9 mouse cellular contexts compared by ENCODE assay signal in genomic region chr3:3751596-3752251, GRCm38 (mm10).
DNase-seq lines count a peak whose midpoint lies in the region; ATAC-seq and TF ChIP-seq lines count a peak whose summit lies in the region.
"Had no signal": no experiment of that assay in that cellular context is flagged by ENCODE, and none has a peak within 500 bp of the region (broad histone marks: within the 10 kb centered on the region; RNA-seq: fewer than 3 reads in every experiment).

No protein-coding gene starts in this region.

- no peak for TF ChIP-seq EP300 in MEL (IDR thresholded peaks at IDR 0.05; ENCODE audit: low read depth in 1 of 2, low read length in 2 of 2)

- H3K9me3 ChIP-seq in MEL (replicated peaks; ENCODE audit: insufficient read depth, low read length): no peaks in the 10 kb centered on the region
- H3K9me3 ChIP-seq: embryonic facial prominence, embryonic 12.5 days had no signal

- H3K9ac ChIP-seq in MEL (ENCODE audit: control insufficient read depth, low read depth, low read length, poor library complexity, severe bottlenecking): no peak overlapping the region
- H3K9ac ChIP-seq: embryonic facial prominence, embryonic 12.5 days had no signal

- H3K79me2 ChIP-seq in MEL (ENCODE audit: control insufficient read depth, insufficient read depth, low read length, poor library complexity): no peaks in the 10 kb centered on the region

- no peak overlapping the region for H3K27ac ChIP-seq in layer of hippocampus, adult 2 months
- no peak overlapping the region for H3K27ac ChIP-seq in MEL (ENCODE audit: control insufficient read depth, low read depth, low read length)
- H3K27ac ChIP-seq: embryonic facial prominence, embryonic 12.5 days had no signal

- peak; percentile 88 for TF ChIP-seq RAD21 in MEL (IDR thresholded peaks at IDR 0.05; ENCODE audit: low read depth, low read length)

- no peaks in the 10 kb centered on the region for H3K36me3 ChIP-seq in MEL (ENCODE audit: control insufficient read depth in 1 of 2, insufficient read depth in 2 of 2, low read length in 2 of 2)
- H3K36me3 ChIP-seq: embryonic facial prominence, embryonic 12.5 days had no signal

- TF ChIP-seq CTCF in layer of hippocampus, adult 2 months (conservative IDR thresholded peaks at IDR 0.05): peak; percentile 91
- peak in 2 of 3 experiments; percentile 28 to 73; a peak in 3 of 6 replicates for TF ChIP-seq CTCF in MEL (IDR thresholded peaks at IDR 0.05 in 2 of 3, conservative IDR thresholded peaks at IDR 0.05 in 1 of 3; ENCODE audit: control insufficient read depth in 1 of 3, insufficient read depth in 1 of 3, low read depth in 2 of 3, low read length in 3 of 3, poor library complexity in 1 of 3, severe bottlenecking in 1 of 3)

- H3K4me3 ChIP-seq in layer of hippocampus, adult 2 months: no peak overlapping the region
- no peak overlapping the region for H3K4me3 ChIP-seq in MEL (ENCODE audit: control insufficient read depth in 1 of 2, insufficient read depth in 1 of 2, low read depth in 2 of 2, low read length in 2 of 2)
- H3K4me3 ChIP-seq: embryonic facial prominence, embryonic 12.5 days had no signal

- ATAC-seq in monocyte, adult 5-6 weeks (replicated peaks; ENCODE audit: insufficient number of reproducible peaks, low FRiP score, low TSS enrichment, poor library complexity, severe bottlenecking): no peak
- ATAC-seq in erythroblast, adult 5-6 weeks (replicated peaks; ENCODE audit: low FRiP score, poor library complexity, severe bottlenecking): no peak

- H3K4me1 ChIP-seq in MEL (ENCODE audit: control insufficient read depth in 1 of 2, insufficient read depth in 2 of 2, low read length in 2 of 2): no peaks in the 10 kb centered on the region
- H3K4me1 ChIP-seq: embryonic facial prominence, embryonic 12.5 days had no signal

- H3K27me3 ChIP-seq in MEL (ENCODE audit: control insufficient read depth in 1 of 2, insufficient read depth in 2 of 2, low read length in 2 of 2): no peaks in the 10 kb centered on the region
- H3K27me3 ChIP-seq: embryonic facial prominence, embryonic 12.5 days had no signal

- peak; percentile 18 to 61 for DNase-seq in layer of hippocampus, adult 2 months (ENCODE audit: low spot score in 2 of 2)
- no peak for DNase-seq in layer of hippocampus, adult 9-11 months
- peak; percentile 44 for DNase-seq in MEL (ENCODE audit: low read depth, low spot score)
- DNase-seq in c-Kit-negative CD71-positive TER-119-positive erythroid progenitor cells, embryonic 14.5 days (ENCODE audit: low read depth, low spot score): peak; percentile 1
- peak; percentile 26 for DNase-seq in induced T-regulatory cell, adult 2 months (ENCODE audit: low read depth)
- no peak for DNase-seq in urinary bladder, postnatal 10 days (ENCODE audit: low spot score)

- no peak for TF ChIP-seq POLR2A in MEL (IDR thresholded peaks at IDR 0.05; ENCODE audit: control insufficient read depth in 1 of 2, insufficient read depth in 1 of 2, low read depth in 1 of 2, low read length in 2 of 2, poor library complexity in 1 of 2)

TF ChIP-seq in MEL, 35 proteins besides CTCF, POLR2A, EP300 and RAD21:
- TF ChIP-seq TCF12 (IDR thresholded peaks at IDR 0.05; ENCODE audit: low read depth, low read length): no peak
- peak; percentile 81 for TF ChIP-seq ZC3H11A (IDR thresholded peaks at IDR 0.05; ENCODE audit: low read depth, low read length)
- TF ChIP-seq SMC3 (IDR thresholded peaks at IDR 0.05; ENCODE audit: low read depth, low read length): peak; percentile 82
TF ChIP-seq in MEL: peak in this region for 2.

Comparison
In these comparisons a context has a peak if more than half of its experiments do, and no peak if none do; other contexts are left out.
1. DNase-seq: peak in layer of hippocampus, adult 2 months (2 of 2), MEL (single experiment), c-Kit-negative CD71-positive TER-119-positive erythroid progenitor cells, embryonic 14.5 days (single experiment) and induced T-regulatory cell, adult 2 months (single experiment); none in layer of hippocampus, adult 9-11 months (single experiment) and urinary bladder, postnatal 10 days (single experiment).